Mouse (Mus musculus): ENCODE data around the gene Olfr706.
"Not testable (repeated sequence)": the region's sequence is repeated elsewhere in the genome, so short reads cannot be mapped to it uniquely, and the experiment has no call there.

Olfr706 gene

GRCm38 (mm10) chr7:106888062-106888461, at the start of gene Olfr706:
Gene Olfr706 (minus strand): TSS chr7:106888162.
- no peak for DNase-seq (ENCODE audit: low spot score)

GRCm38 (mm10) chr7:106932119-106932518, 44.2 kb upstream of the Olfr706 start, which contains the start of gene Olfr709-ps1:
Gene Olfr709-ps1 (minus strand): TSS chr7:106932219.
- no peak for DNase-seq (ENCODE audit: low spot score)

GRCm38 (mm10) chr7:106920961-106921360, 33.0 kb upstream of the Olfr706 start:
- not testable (repeated sequence) for DNase-seq (ENCODE audit: low spot score)

GRCm38 (mm10) chr7:106907676-106908075, 19.7 kb upstream of the Olfr706 start, which contains the start of gene Olfr1532-ps1:
Gene Olfr1532-ps1 (plus strand): TSS chr7:106908001.
- no peak for DNase-seq (ENCODE audit: low spot score)

- DNase-seq (ENCODE audit: low spot score) = not testable (repeated sequence)
Observed at GRCm38 (mm10) chr7:106901141-106901540, 13.2 kb upstream of the Olfr706 start, which contains the start of gene Olfr707. Gene Olfr707 (minus strand): TSS chr7:106901241.

- DNase-seq (ENCODE audit: low spot score) = no peak
Observed at GRCm38 (mm10) chr7:106876791-106877190, 11.2 kb downstream of the Olfr706 start, which contains the start of gene Olfr705. Gene Olfr705 (minus strand): TSS chr7:106876891.

- no peak for DNase-seq (ENCODE audit: low spot score)
Observed at GRCm38 (mm10) chr7:106862885-106863284, 25.1 kb downstream of the Olfr706 start, which contains the start of gene Olfr704. Gene Olfr704 (plus strand): TSS chr7:106863185.

GRCm38 (mm10) chr7:106843060-106843459, 44.9 kb downstream of the Olfr706 start, which contains the start of gene Olfr703:
Gene Olfr703 (plus strand): TSS chr7:106843360.
- no peak for DNase-seq (ENCODE audit: low spot score)

- no peak for DNase-seq (ENCODE audit: low spot score)
Observed at GRCm38 (mm10) chr7:106833793-106834192, 54.2 kb downstream of the Olfr706 start, which contains the start of gene Olfr702. Gene Olfr702 (minus strand): TSS chr7:106833893.
